Mouse (Mus musculus): ENCODE data around the gene Pld2. TPM values are rescaled to one million over a fixed set of nuclear protein-coding genes. Genes with fewer than 3 reads are reported as not detected.

Gene Pld2
- total and polyA plus RNA-seq, 3 experiments: 0.15 to 0.39 TPM; not detected in 1

- Histone ChIP-seq H3K27ac (ENCODE audit: control insufficient read depth, low read depth, low read length) (no peak overlapping the region), H3K36me3 (ENCODE audit: control insufficient read depth in 1 of 2, insufficient read depth in 2 of 2, low read length in 2 of 2) (no peaks in the 10 kb centered on the region; a peak in 1 of 4 replicates), H3K4me1 (ENCODE audit: control insufficient read depth in 1 of 2, insufficient read depth in 2 of 2, low read length in 2 of 2) (no peaks in the 10 kb centered on the region)
These were observed 43.9 kb downstream of the Pld2 start for GRCm38 (mm10) chr11:70583775-70584174.

GRCm38 (mm10) chr11:70585457-70585856 lies 45.6 kb downstream of the Pld2 start:
- no peak for DNase-seq (ENCODE audit: low read depth, low spot score)
- Histone ChIP-seq H3K4me3 (ENCODE audit: control insufficient read depth in 1 of 2, insufficient read depth in 1 of 2, low read depth in 2 of 2, low read length in 2 of 2) (no peak overlapping the region), H3K27ac (ENCODE audit: control insufficient read depth, low read depth, low read length) (no peak overlapping the region), H3K9ac (ENCODE audit: control insufficient read depth, low read depth, low read length, poor library complexity, severe bottlenecking) (no peak overlapping the region), H3K79me2 (ENCODE audit: control insufficient read depth, insufficient read depth, low read length, poor library complexity) (peaks cover 2% of the 10 kb centered on the region; the same call in 1 of the 2 replicates), H3K4me1 (ENCODE audit: control insufficient read depth in 1 of 2, insufficient read depth in 2 of 2, low read length in 2 of 2) (no peaks in the 10 kb centered on the region), H3K27me3 (ENCODE audit: control insufficient read depth in 1 of 2, insufficient read depth in 2 of 2, low read length in 2 of 2) (no peaks in the 10 kb centered on the region), H3K9me3 (replicated peaks; ENCODE audit: insufficient read depth, low read length) (no peaks in the 10 kb centered on the region), H3K36me3 (ENCODE audit: control insufficient read depth in 1 of 2, insufficient read depth in 2 of 2, low read length in 2 of 2) (no peaks in the 10 kb centered on the region; a peak in 1 of 4 replicates)
- TF ChIP-seq MEF2A (IDR thresholded peaks at IDR 0.05; ENCODE audit: extremely low read depth, insufficient replicate concordance, low read depth, low read length, poor library complexity, severe bottlenecking): no peak
- no peak for TF ChIP-seq MXI1 (IDR thresholded peaks at IDR 0.05; ENCODE audit: low read depth, low read length)
- TF ChIP-seq CHD2 (IDR thresholded peaks at IDR 0.05; ENCODE audit: low read length): no peak
- TF ChIP-seq CHD1 (IDR thresholded peaks at IDR 0.05; ENCODE audit: low read depth, low read length): no peak
- TF ChIP-seq MAFK (IDR thresholded peaks at IDR 0.05; ENCODE audit: borderline replicate concordance, low read depth, low read length): no peak
- TF ChIP-seq UBTF (IDR thresholded peaks at IDR 0.05; ENCODE audit: borderline replicate concordance, insufficient read depth, low read depth, low read length): no peak

More at GRCm38 (mm10) chr11:70583775-70584174, 43.9 kb downstream of the Pld2 start:
- Histone ChIP-seq H3K79me2 (ENCODE audit: control insufficient read depth, insufficient read depth, low read length, poor library complexity) (peaks cover 2% of the 10 kb centered on the region), H3K4me3 (ENCODE audit: control insufficient read depth in 1 of 2, insufficient read depth in 1 of 2, low read depth in 2 of 2, low read length in 2 of 2) (no peak overlapping the region), H3K9me3 (replicated peaks; ENCODE audit: insufficient read depth, low read length) (no peaks in the 10 kb centered on the region), H3K27me3 (ENCODE audit: control insufficient read depth in 1 of 2, insufficient read depth in 2 of 2, low read length in 2 of 2) (no peaks in the 10 kb centered on the region), H3K9ac (ENCODE audit: control insufficient read depth, low read depth, low read length, poor library complexity, severe bottlenecking) (no peak overlapping the region)
- no peak for TF ChIP-seq UBTF (IDR thresholded peaks at IDR 0.05; ENCODE audit: borderline replicate concordance, insufficient read depth, low read depth, low read length)
- DNase-seq (ENCODE audit: low read depth, low spot score): no peak

GRCm38 (mm10) chr11:70586261-70586660 lies 46.4 kb downstream of the Pld2 start:
- Histone ChIP-seq H3K79me2 (ENCODE audit: control insufficient read depth, insufficient read depth, low read length, poor library complexity) (peaks cover 2% of the 10 kb centered on the region; the same call in 1 of the 2 replicates), H3K4me3 (ENCODE audit: control insufficient read depth in 1 of 2, insufficient read depth in 1 of 2, low read depth in 2 of 2, low read length in 2 of 2) (no peak overlapping the region), H3K4me1 (ENCODE audit: control insufficient read depth in 1 of 2, insufficient read depth in 2 of 2, low read length in 2 of 2) (no peaks in the 10 kb centered on the region), H3K27me3 (ENCODE audit: control insufficient read depth in 1 of 2, insufficient read depth in 2 of 2, low read length in 2 of 2) (no peaks in the 10 kb centered on the region), H3K27ac (ENCODE audit: control insufficient read depth, low read depth, low read length) (no peak overlapping the region), H3K36me3 (ENCODE audit: control insufficient read depth in 1 of 2, insufficient read depth in 2 of 2, low read length in 2 of 2) (no peaks in the 10 kb centered on the region; a peak in 2 of 4 replicates), H3K9ac (ENCODE audit: control insufficient read depth, low read depth, low read length, poor library complexity, severe bottlenecking) (no peak overlapping the region), H3K9me3 (replicated peaks; ENCODE audit: insufficient read depth, low read length) (no peaks in the 10 kb centered on the region)
- TF ChIP-seq USF2 (IDR thresholded peaks at IDR 0.05; ENCODE audit: borderline replicate concordance in 1 of 2, insufficient read depth in 1 of 2, low read depth in 1 of 2, low read length in 2 of 2) (no peak), MAFK (IDR thresholded peaks at IDR 0.05; ENCODE audit: borderline replicate concordance, low read depth, low read length) (no peak), GATA1 (IDR thresholded peaks at IDR 0.05; ENCODE audit: low read depth, low read length) (no peak), ZKSCAN1 (IDR thresholded peaks at IDR 0.05; ENCODE audit: low read depth, low read length) (no peak), SIN3A (IDR thresholded peaks at IDR 0.05; ENCODE audit: low read length) (no peak), USF1 (IDR thresholded peaks at IDR 0.05; ENCODE audit: low read depth, low read length) (no peak), BHLHE40 (IDR thresholded peaks at IDR 0.05; ENCODE audit: borderline replicate concordance, low read depth, low read length) (no peak), POLR2AphosphoS5 (IDR thresholded peaks at IDR 0.05; ENCODE audit: borderline replicate concordance, low read depth, low read length) (no peak)
- DNase-seq (ENCODE audit: low read depth, low spot score): no peak

All from MEL (cell line).